Mouse (Mus musculus) embryonic facial prominence, embryonic 15.5 days (tissue): Measurements from ENCODE around the gene 2200002D01Rik. TPM values are rescaled to one million over a fixed set of nuclear protein-coding genes. Genes with fewer than 3 reads are reported as not detected.
"Not testable (repeated sequence)": the region's sequence is repeated elsewhere in the genome, so short reads cannot be mapped to it uniquely, and the experiment has no call there.

ENCODE experiments used
- ATAC-seq: fragments of 200-750 bp; cut with Nextera tagmentation; 2 replicates; pipeline ENCODE4 v1.8.0; 2017; ENCODE audit warnings: low read depth, moderate TSS enrichment; ENCODE audit not compliant: insufficient number of reproducible peaks, low FRiP score, low TSS enrichment
- H3K27ac ChIP-seq: fragments of 300-500 bp; sonication (generic); replicated peaks from 2 replicates; pipeline ENCODE4 v1.5.1; 2015; ENCODE audit warnings: mild to moderate bottlenecking, inconsistent platforms
- H3K27me3 ChIP-seq: fragments of 300-500 bp; sonication (generic); 2 replicates; pipeline ENCODE4 v1.6.1; 2015; ENCODE audit warnings: inconsistent platforms
- H3K36me3 ChIP-seq: fragments of 300-500 bp; sonication (generic); 2 replicates; pipeline ENCODE4 v1.6.1; 2015; ENCODE audit warnings: mild to moderate bottlenecking, inconsistent platforms
- H3K4me1 ChIP-seq: fragments of 300-500 bp; sonication (generic); 2 replicates; pipeline ENCODE4 v1.6.1; 2015; ENCODE audit warnings: inconsistent platforms
- H3K4me2 ChIP-seq: fragments of 300-500 bp; sonication (generic); replicated peaks from 2 replicates; pipeline ENCODE4 v1.6.1; 2015; ENCODE audit warnings: mild to moderate bottlenecking, inconsistent platforms
- H3K4me3 ChIP-seq: fragments of 300-500 bp; sonication (generic); replicated peaks from 2 replicates; pipeline ENCODE4 v1.5.1; 2015; ENCODE audit warnings: mild to moderate bottlenecking, inconsistent platforms
- H3K9ac ChIP-seq: fragments of 300-500 bp; sonication (generic); 2 replicates; pipeline ENCODE4 v1.6.1; 2015; ENCODE audit warnings: inconsistent platforms
- H3K9me3 ChIP-seq: fragments of 300-500 bp; sonication (generic); replicated peaks from 2 replicates; pipeline ENCODE4 v1.6.1; 2016; ENCODE audit warnings: inconsistent platforms
- WGBS: fragments of 180-500 bp; shearing (Covaris S2); methylation state at CpG from one replicate; pipeline ENCODE4 v1.1.7; 2015; 5-methylcytosine and 5-hydroxymethylcytosine counted together
- polyA plus RNA-seq: library from polyadenylated mRNA; unstranded; fragments of >200 nt; fragmentation: Nextera tagmentation; extraction: Ambion mirVana; gene quantifications from 2 replicates; pipeline ENCODE4 v1.2.1, GENCODE M21; 2015

The 2200002D01Rik gene
- polyA plus RNA-seq, 1 experiment from 2014 or later, result 12.2 TPM

- no peaks in the 10 kb centered on the region for H3K27me3 ChIP-seq
- no peak overlapping the region for H3K4me3 ChIP-seq
- H3K9ac ChIP-seq, result no peak overlapping the region
- H3K36me3 ChIP-seq, result 0 out of 2 replicates have a peak, but pooled peaks cover 9% of the 10 kb centered on the region
- peaks cover 27% of the 10 kb centered on the region for H3K4me1 ChIP-seq
- no peaks in the 10 kb centered on the region for H3K9me3 ChIP-seq
- H3K4me2 ChIP-seq, result no peak overlapping the region
- no peak overlapping the region for H3K27ac ChIP-seq
- no peak for ATAC-seq
- 71% methylated on average over 3 of the region's 3 CpGs for WGBS
These were observed 2.9 kb upstream of the 2200002D01Rik start for GRCm38 (mm10) chr7:29251166-29251565.

- Histone ChIP-seq H3K4me1 (peaks cover 19% of the 10 kb centered on the region), H3K4me3 (peak overlapping the region; percentile 26), H3K36me3 (peaks cover 29% of the 10 kb centered on the region), H3K9me3 (no peaks in the 10 kb centered on the region), H3K4me2 (peak overlapping the region; percentile 44), H3K27ac (no peak overlapping the region), H3K27me3 (no peaks in the 10 kb centered on the region), H3K9ac (no peak overlapping the region)
- ATAC-seq, result no peak
- WGBS, result 13% methylated on average over 19 of the region's 19 CpGs
These were observed 560 bp downstream of the 2200002D01Rik start for GRCm38 (mm10) chr7:29247706-29248105.

GRCm38 (mm10) chr7:29247314-29247700, 959 bp downstream of the 2200002D01Rik start:
- ATAC-seq, result no peak
- H3K27ac ChIP-seq, result no peak overlapping the region
- H3K4me3 ChIP-seq, result peak overlapping the region; percentile 26
- H3K36me3 ChIP-seq, result peaks cover 29% of the 10 kb centered on the region
- peaks cover 19% of the 10 kb centered on the region for H3K4me1 ChIP-seq
- no peaks in the 10 kb centered on the region for H3K9me3 ChIP-seq
- no peak overlapping the region for H3K9ac ChIP-seq
- 33% methylated on average over 16 of the region's 16 CpGs for WGBS
- no peaks in the 10 kb centered on the region for H3K27me3 ChIP-seq
- H3K4me2 ChIP-seq, result peak overlapping the region; percentile 44

- no peak for ATAC-seq
- H3K4me2 ChIP-seq, result no peak overlapping the region
- 0 out of 2 replicates have a peak overlapping the region, but pooled peaks have one; percentile 26 for H3K4me3 ChIP-seq
- WGBS, result 82% methylated on average over 21 of the region's 21 CpGs
- no peaks in the 10 kb centered on the region for H3K9me3 ChIP-seq
- no peak overlapping the region for H3K27ac ChIP-seq
- H3K36me3 ChIP-seq, result peaks cover 29% of the 10 kb centered on the region
- H3K9ac ChIP-seq, result no peak overlapping the region
- H3K27me3 ChIP-seq, result no peaks in the 10 kb centered on the region
- peaks cover 19% of the 10 kb centered on the region for H3K4me1 ChIP-seq
These were observed 1.5 kb downstream of the 2200002D01Rik start for GRCm38 (mm10) chr7:29246619-29247313.

- H3K27ac ChIP-seq, result no peak overlapping the region
- no peak for ATAC-seq
- peaks cover 29% of the 10 kb centered on the region for H3K36me3 ChIP-seq
- peaks cover 19% of the 10 kb centered on the region for H3K4me1 ChIP-seq
- no peaks in the 10 kb centered on the region for H3K9me3 ChIP-seq
- H3K27me3 ChIP-seq, result no peaks in the 10 kb centered on the region
- no peak overlapping the region for H3K9ac ChIP-seq
- WGBS, result 81% methylated on average over 5 of the region's 5 CpGs
- H3K4me3 ChIP-seq, result no peak overlapping the region
- H3K4me2 ChIP-seq, result no peak overlapping the region
These were observed 2.3 kb downstream of the 2200002D01Rik start for GRCm38 (mm10) chr7:29246015-29246414.

GRCm38 (mm10) chr7:29244732-29245416, 3.4 kb downstream of the 2200002D01Rik start:
- H3K4me1 ChIP-seq, result peaks cover 20% of the 10 kb centered on the region
- no peak for ATAC-seq
- WGBS, result 74% methylated on average over 7 of the region's 7 CpGs

GRCm38 (mm10) chr7:29238019-29238967, 10.0 kb downstream of the 2200002D01Rik start, which contains the start of gene Yif1b:
Gene Yif1b, plus strand, starts transcription at chr7:29238329.
- Histone ChIP-seq H3K4me2 (peak within 1 kb of the TSS; percentile 69), H3K9ac (peak within 1 kb of the TSS; percentile 65), H3K27me3 (no peaks in the 10 kb centered on the region), H3K4me1 (peaks cover 21% of the 10 kb centered on the region), H3K9me3 (no peaks in the 10 kb centered on the region), H3K4me3 (peak within 1 kb of the TSS; percentile 78), H3K36me3 (no peaks in the 10 kb centered on the region), H3K27ac (peak within 1 kb of the TSS; percentile 96)
- WGBS, result under 1% methylated on average over 60 of the region's 60 CpGs
- peak; percentile 96 for ATAC-seq

More at GRCm38 (mm10) chr7:29244732-29245416, 3.4 kb downstream of the 2200002D01Rik start:
- Histone ChIP-seq H3K9me3 (no peaks in the 10 kb centered on the region), H3K9ac (no peak overlapping the region), H3K36me3 (peaks cover 29% of the 10 kb centered on the region), H3K27ac (no peak overlapping the region), H3K27me3 (no peaks in the 10 kb centered on the region), H3K4me2 (no peak overlapping the region), H3K4me3 (no peak overlapping the region)

GRCm38 (mm10) chr7:29237596-29237995, 10.7 kb downstream of the 2200002D01Rik start:
- Histone ChIP-seq H3K4me3 (peak overlapping the region; percentile 78), H3K9ac (peak overlapping the region; percentile 44), H3K27ac (peak overlapping the region; percentile 96), H3K4me1 (peaks cover 21% of the 10 kb centered on the region), H3K4me2 (peak overlapping the region; percentile 69)
- WGBS, result 28% methylated on average over 6 of the region's 6 CpGs
- H3K36me3 ChIP-seq, H3K27me3 ChIP-seq, ATAC-seq, H3K9me3 ChIP-seq: not testable (repeated sequence)

- H3K4me1 ChIP-seq, result peaks cover 28% of the 10 kb centered on the region
- WGBS, result 79% methylated on average over 4 of the region's 4 CpGs
- H3K4me2 ChIP-seq, result no peak overlapping the region
- H3K4me3 ChIP-seq, result no peak overlapping the region
- no peak overlapping the region for H3K9ac ChIP-seq
- H3K9me3 ChIP-seq, result no peaks in the 10 kb centered on the region
- no peak overlapping the region for H3K27ac ChIP-seq
- ATAC-seq, result no peak
- peaks cover 7% of the 10 kb centered on the region for H3K27me3 ChIP-seq
- no peaks in the 10 kb centered on the region for H3K36me3 ChIP-seq
These were observed 11.7 kb downstream of the 2200002D01Rik start for GRCm38 (mm10) chr7:29236593-29236992.

GRCm38 (mm10) chr7:29234661-29235060, 13.6 kb downstream of the 2200002D01Rik start:
- H3K27me3 ChIP-seq, result peaks cover 9% of the 10 kb centered on the region
- H3K27ac ChIP-seq, result no peak overlapping the region
- H3K4me3 ChIP-seq, result no peak overlapping the region
- no peak for ATAC-seq
- H3K4me1 ChIP-seq, result peaks cover 29% of the 10 kb centered on the region
- H3K9me3 ChIP-seq, result no peaks in the 10 kb centered on the region
- no peak overlapping the region for H3K9ac ChIP-seq
- no peak overlapping the region for H3K4me2 ChIP-seq
- WGBS, result 73% methylated on average over 5 of the region's 5 CpGs
- no peaks in the 10 kb centered on the region for H3K36me3 ChIP-seq

- WGBS, result 39% methylated on average over 6 of the region's 6 CpGs
- H3K4me3 ChIP-seq, result no peak overlapping the region
- H3K27me3 ChIP-seq, result peaks cover 9% of the 10 kb centered on the region
- no peak overlapping the region for H3K27ac ChIP-seq
- H3K9ac ChIP-seq, result no peak overlapping the region
- peaks cover 19% of the 10 kb centered on the region; the same call in 1 of the 2 replicates for H3K4me1 ChIP-seq
- ATAC-seq, result no peak
- H3K36me3 ChIP-seq, result no peaks in the 10 kb centered on the region
- H3K9me3 ChIP-seq, result no peaks in the 10 kb centered on the region
- no peak overlapping the region for H3K4me2 ChIP-seq
These were observed 14.5 kb downstream of the 2200002D01Rik start for GRCm38 (mm10) chr7:29233745-29234144.
